Mouse (Mus musculus) liver, adult 2 months (tissue): ENCODE measurements around the gene Fgfr2.

Experiments
- CTCF ChIP-seq: fragments of 200-500 bp; IDR thresholded peaks from 2 replicates; pipeline ENCODE4 v1.5.1; 2011; ENCODE audit warnings: low read depth, low read length, control low read depth
- POLR2A ChIP-seq: fragments of 200-500 bp; IDR thresholded peaks from 2 replicates; pipeline ENCODE4 v1.6.1; 2011; ENCODE audit warnings: low read length, control low read depth; ENCODE audit not compliant: insufficient read depth; ENCODE audit errors: extremely low read depth

- no peak for TF ChIP-seq CTCF
- TF ChIP-seq POLR2A = no peak
Observed at GRCm38 (mm10) chr7:130261684-130262527, 2861.2 kb downstream of the Fgfr2 start.
